Mouse (Mus musculus): Measurements from ENCODE around the gene Cemip. TPM values are rescaled to one million over a fixed set of nuclear protein-coding genes. Genes with fewer than 3 reads are reported as not detected.

The Cemip gene
- polyA plus RNA-seq, 1 experiment = 7.0 TPM

GRCm38 (mm10) chr7:84015050-84015449 lies 71.3 kb downstream of the Cemip start:
- Histone ChIP-seq H3K4me3 (ENCODE audit: control insufficient read depth, low read depth, low read length) (no peak overlapping the region), H3K27me3 (ENCODE audit: control insufficient read depth, insufficient read depth, low read length) (no peaks in the 10 kb centered on the region), H3K4me1 (ENCODE audit: control insufficient read depth, insufficient read depth, low read length) (no peaks in the 10 kb centered on the region; the same call in 1 of the 2 replicates), H3K36me3 (ENCODE audit: control insufficient read depth, insufficient read depth, low read length) (no peaks in the 10 kb centered on the region), H3K27ac (ENCODE audit: control insufficient read depth, insufficient read depth, low read depth, low read length) (no peak overlapping the region)
- TF ChIP-seq CTCF (IDR thresholded peaks at IDR 0.05; ENCODE audit: control insufficient read depth, insufficient read depth, insufficient replicate concordance, low read depth, low read length) = no peak
- TF ChIP-seq POLR2A (IDR thresholded peaks at IDR 0.05; ENCODE audit: control insufficient read depth, low read depth, low read length) = no peak

- Histone ChIP-seq H3K27ac (ENCODE audit: control insufficient read depth, insufficient read depth, low read depth, low read length) (no peak overlapping the region), H3K36me3 (ENCODE audit: control insufficient read depth, insufficient read depth, low read length) (no peaks in the 10 kb centered on the region), H3K4me1 (ENCODE audit: control insufficient read depth, insufficient read depth, low read length) (no peaks in the 10 kb centered on the region; the same call in 1 of the 2 replicates), H3K27me3 (ENCODE audit: control insufficient read depth, insufficient read depth, low read length) (no peaks in the 10 kb centered on the region), H3K4me3 (ENCODE audit: control insufficient read depth, low read depth, low read length) (no peak overlapping the region)
- no peak for TF ChIP-seq CTCF (IDR thresholded peaks at IDR 0.05; ENCODE audit: control insufficient read depth, insufficient read depth, insufficient replicate concordance, low read depth, low read length)
- TF ChIP-seq POLR2A (IDR thresholded peaks at IDR 0.05; ENCODE audit: control insufficient read depth, low read depth, low read length) = no peak
Measured at GRCm38 (mm10) chr7:84013656-84014055, 72.6 kb downstream of the Cemip start.

- H3K27me3 ChIP-seq (ENCODE audit: control insufficient read depth, insufficient read depth, low read length) = no peaks in the 10 kb centered on the region
- H3K27ac ChIP-seq (ENCODE audit: control insufficient read depth, insufficient read depth, low read depth, low read length) = no peak overlapping the region
- no peaks in the 10 kb centered on the region for H3K36me3 ChIP-seq (ENCODE audit: control insufficient read depth, insufficient read depth, low read length)
- no peak overlapping the region for H3K4me3 ChIP-seq (ENCODE audit: control insufficient read depth, low read depth, low read length)
- TF ChIP-seq CTCF (IDR thresholded peaks at IDR 0.05; ENCODE audit: control insufficient read depth, insufficient read depth, insufficient replicate concordance, low read depth, low read length) (no peak), POLR2A (IDR thresholded peaks at IDR 0.05; ENCODE audit: control insufficient read depth, low read depth, low read length) (no peak)
- H3K4me1 ChIP-seq (ENCODE audit: control insufficient read depth, insufficient read depth, low read length) = no peaks in the 10 kb centered on the region
Measured at GRCm38 (mm10) chr7:84004357-84004756, 81.9 kb downstream of the Cemip start.

- Histone ChIP-seq H3K27ac (ENCODE audit: control insufficient read depth, insufficient read depth, low read depth, low read length) (no peak overlapping the region), H3K36me3 (ENCODE audit: control insufficient read depth, insufficient read depth, low read length) (no peaks in the 10 kb centered on the region), H3K27me3 (ENCODE audit: control insufficient read depth, insufficient read depth, low read length) (no peaks in the 10 kb centered on the region), H3K4me1 (ENCODE audit: control insufficient read depth, insufficient read depth, low read length) (no peaks in the 10 kb centered on the region), H3K4me3 (ENCODE audit: control insufficient read depth, low read depth, low read length) (no peak overlapping the region)
- TF ChIP-seq POLR2A (IDR thresholded peaks at IDR 0.05; ENCODE audit: control insufficient read depth, low read depth, low read length) = no peak
- TF ChIP-seq CTCF (IDR thresholded peaks at IDR 0.05; ENCODE audit: control insufficient read depth, insufficient read depth, insufficient replicate concordance, low read depth, low read length) = no peak
Measured at GRCm38 (mm10) chr7:84001516-84001915, 84.8 kb downstream of the Cemip start.

GRCm38 (mm10) chr7:84000671-84001070 lies 85.6 kb downstream of the Cemip start:
- no peak overlapping the region for H3K27ac ChIP-seq (ENCODE audit: control insufficient read depth, insufficient read depth, low read depth, low read length)

GRCm38 (mm10) chr7:83999647-84000046 lies 86.7 kb downstream of the Cemip start:
- H3K27me3 ChIP-seq (ENCODE audit: control insufficient read depth, insufficient read depth, low read length) = no peaks in the 10 kb centered on the region
- TF ChIP-seq POLR2A (IDR thresholded peaks at IDR 0.05; ENCODE audit: control insufficient read depth, low read depth, low read length) = no peak
- TF ChIP-seq CTCF (IDR thresholded peaks at IDR 0.05; ENCODE audit: control insufficient read depth, insufficient read depth, insufficient replicate concordance, low read depth, low read length) = no peak
- H3K27ac ChIP-seq (ENCODE audit: control insufficient read depth, insufficient read depth, low read depth, low read length) = no peak overlapping the region
- no peaks in the 10 kb centered on the region for H3K36me3 ChIP-seq (ENCODE audit: control insufficient read depth, insufficient read depth, low read length)
- H3K4me1 ChIP-seq (ENCODE audit: control insufficient read depth, insufficient read depth, low read length) = no peaks in the 10 kb centered on the region
- H3K4me3 ChIP-seq (ENCODE audit: control insufficient read depth, low read depth, low read length) = no peak overlapping the region

More at GRCm38 (mm10) chr7:84000671-84001070, 85.6 kb downstream of the Cemip start:
- Histone ChIP-seq H3K27me3 (ENCODE audit: control insufficient read depth, insufficient read depth, low read length) (no peaks in the 10 kb centered on the region), H3K4me1 (ENCODE audit: control insufficient read depth, insufficient read depth, low read length) (no peaks in the 10 kb centered on the region), H3K36me3 (ENCODE audit: control insufficient read depth, insufficient read depth, low read length) (no peaks in the 10 kb centered on the region), H3K4me3 (ENCODE audit: control insufficient read depth, low read depth, low read length) (no peak overlapping the region)
- TF ChIP-seq POLR2A (IDR thresholded peaks at IDR 0.05; ENCODE audit: control insufficient read depth, low read depth, low read length) = no peak
- no peak for TF ChIP-seq CTCF (IDR thresholded peaks at IDR 0.05; ENCODE audit: control insufficient read depth, insufficient read depth, insufficient replicate concordance, low read depth, low read length)

- no peak for TF ChIP-seq POLR2A (IDR thresholded peaks at IDR 0.05; ENCODE audit: control insufficient read depth, low read depth, low read length)
- TF ChIP-seq CTCF (IDR thresholded peaks at IDR 0.05; ENCODE audit: control insufficient read depth, insufficient read depth, insufficient replicate concordance, low read depth, low read length) = no peak
- no peaks in the 10 kb centered on the region for H3K36me3 ChIP-seq (ENCODE audit: control insufficient read depth, insufficient read depth, low read length)
- H3K27ac ChIP-seq (ENCODE audit: control insufficient read depth, insufficient read depth, low read depth, low read length) = no peak overlapping the region
- no peak overlapping the region for H3K4me3 ChIP-seq (ENCODE audit: control insufficient read depth, low read depth, low read length)
- no peaks in the 10 kb centered on the region for H3K27me3 ChIP-seq (ENCODE audit: control insufficient read depth, insufficient read depth, low read length)
- no peaks in the 10 kb centered on the region for H3K4me1 ChIP-seq (ENCODE audit: control insufficient read depth, insufficient read depth, low read length)
Measured at GRCm38 (mm10) chr7:83994348-83994747, 92.0 kb downstream of the Cemip start.

- TF ChIP-seq CTCF (IDR thresholded peaks at IDR 0.05; ENCODE audit: control insufficient read depth, insufficient read depth, insufficient replicate concordance, low read depth, low read length) = no peak
- TF ChIP-seq POLR2A (IDR thresholded peaks at IDR 0.05; ENCODE audit: control insufficient read depth, low read depth, low read length) = no peak
- Histone ChIP-seq H3K27me3 (ENCODE audit: control insufficient read depth, insufficient read depth, low read length) (no peaks in the 10 kb centered on the region), H3K4me3 (ENCODE audit: control insufficient read depth, low read depth, low read length) (no peak overlapping the region), H3K36me3 (ENCODE audit: control insufficient read depth, insufficient read depth, low read length) (no peaks in the 10 kb centered on the region), H3K4me1 (ENCODE audit: control insufficient read depth, insufficient read depth, low read length) (no peaks in the 10 kb centered on the region), H3K27ac (ENCODE audit: control insufficient read depth, insufficient read depth, low read depth, low read length) (no peak overlapping the region)
Measured at GRCm38 (mm10) chr7:83989294-83989693, 97.0 kb downstream of the Cemip start.
